Mouse (Mus musculus): ENCODE measurements at regions not wholly inside any gene's neighbourhood (a gene's known extent, or its start where the extent isn't known, plus 50 kb on each side); places are given as distances from the start of the nearest gene placed in this dataset.

GRCm38 (mm10) chr13:40605686-40606404, 132.3 kb downstream of the Tfap2a start:
- Histone ChIP-seq H3K36me3 (no peaks in the 10 kb centered on the region), H3K4me1 (peaks cover 20% of the 10 kb centered on the region), H3K4me2 (replicated peaks) (peak overlapping the region; percentile 68), H3K27ac (replicated peaks) (peak overlapping the region; percentile 80), H3K27me3 (no peaks in the 10 kb centered on the region), H3K9ac (replicated peaks) (peak overlapping the region; percentile 47), H3K4me3 (peak overlapping the region; percentile 40), H3K9me3 (no peaks in the 10 kb centered on the region)
- WGBS, result 47% methylated on average over 16 of the region's 16 CpGs
- ATAC-seq (replicated peaks), result no peak

GRCm38 (mm10) chr13:40574981-40575745, 163.0 kb downstream of the Tfap2a start:
- H3K4me1 ChIP-seq, result no peaks in the 10 kb centered on the region
- no peaks in the 10 kb centered on the region for H3K9me3 ChIP-seq
- H3K4me3 ChIP-seq, result no peak overlapping the region
- no peaks in the 10 kb centered on the region for H3K36me3 ChIP-seq
- H3K4me2 ChIP-seq (replicated peaks), result no peak overlapping the region
- H3K9ac ChIP-seq (replicated peaks), result no peak overlapping the region
- peak; percentile 32; the same call in 1 of the 2 replicates for ATAC-seq (replicated peaks)
- WGBS, result 56% methylated on average over 12 of the region's 12 CpGs
- no peaks in the 10 kb centered on the region for H3K27me3 ChIP-seq
- no peak overlapping the region for H3K27ac ChIP-seq (replicated peaks)

- H3K4me3 ChIP-seq, result no peak overlapping the region
- ATAC-seq (replicated peaks), result no peak
- H3K9me3 ChIP-seq, result no peaks in the 10 kb centered on the region
- no peak overlapping the region for H3K4me2 ChIP-seq (replicated peaks)
- H3K27ac ChIP-seq (replicated peaks), result no peak overlapping the region
- H3K36me3 ChIP-seq, result no peaks in the 10 kb centered on the region
- WGBS, result 49% methylated on average over 5 of the region's 5 CpGs
- no peak overlapping the region for H3K9ac ChIP-seq (replicated peaks)
- no peaks in the 10 kb centered on the region for H3K27me3 ChIP-seq
- no peaks in the 10 kb centered on the region for H3K4me1 ChIP-seq
These were observed 168.7 kb downstream of the Tfap2a start for GRCm38 (mm10) chr13:40569461-40569860.

GRCm38 (mm10) chr13:40567821-40568220, 170.4 kb downstream of the Tfap2a start:
- no peak overlapping the region for H3K27ac ChIP-seq (replicated peaks)
- no peaks in the 10 kb centered on the region for H3K36me3 ChIP-seq
- ATAC-seq (replicated peaks), result no peak
- no peak overlapping the region for H3K4me3 ChIP-seq
- H3K27me3 ChIP-seq, result no peaks in the 10 kb centered on the region
- no peaks in the 10 kb centered on the region for H3K9me3 ChIP-seq
- H3K4me2 ChIP-seq (replicated peaks), result no peak overlapping the region
- H3K9ac ChIP-seq (replicated peaks), result no peak overlapping the region
- WGBS, result 76% methylated on average over 3 of the region's 3 CpGs
- H3K4me1 ChIP-seq, result no peaks in the 10 kb centered on the region

GRCm38 (mm10) chr13:40564351-40564750, 173.8 kb downstream of the Tfap2a start:
- no peaks in the 10 kb centered on the region for H3K4me1 ChIP-seq
- no peak for ATAC-seq (replicated peaks)

GRCm38 (mm10) chr13:40554368-40554767, 183.8 kb downstream of the Tfap2a start:
- no peaks in the 10 kb centered on the region for H3K9me3 ChIP-seq
- H3K36me3 ChIP-seq, result no peaks in the 10 kb centered on the region
- no peak overlapping the region for H3K9ac ChIP-seq (replicated peaks)
- no peak overlapping the region for H3K27ac ChIP-seq (replicated peaks)
- H3K4me3 ChIP-seq, result no peak overlapping the region
- no peaks in the 10 kb centered on the region for H3K4me1 ChIP-seq
- no peak for ATAC-seq (replicated peaks)
- 51% methylated on average over 7 of the region's 7 CpGs for WGBS
- H3K27me3 ChIP-seq, result no peaks in the 10 kb centered on the region
- no peak overlapping the region for H3K4me2 ChIP-seq (replicated peaks)

More at GRCm38 (mm10) chr13:40564351-40564750, 173.8 kb downstream of the Tfap2a start:
- Histone ChIP-seq H3K4me3 (no peak overlapping the region), H3K9me3 (no peaks in the 10 kb centered on the region), H3K36me3 (no peaks in the 10 kb centered on the region), H3K27me3 (no peaks in the 10 kb centered on the region), H3K9ac (replicated peaks) (no peak overlapping the region), H3K27ac (replicated peaks) (no peak overlapping the region), H3K4me2 (replicated peaks) (no peak overlapping the region)

GRCm38 (mm10) chr13:40525501-40525900, 164.3 kb upstream of the Ofcc1 start:
- Histone ChIP-seq H3K36me3 (no peaks in the 10 kb centered on the region), H3K9ac (replicated peaks) (no peak overlapping the region), H3K27ac (replicated peaks) (no peak overlapping the region), H3K9me3 (no peaks in the 10 kb centered on the region), H3K27me3 (no peaks in the 10 kb centered on the region), H3K4me3 (no peak overlapping the region), H3K4me1 (no peaks in the 10 kb centered on the region), H3K4me2 (replicated peaks) (no peak overlapping the region)
- ATAC-seq (replicated peaks), result no peak

GRCm38 (mm10) chr13:40523115-40523514, 161.9 kb upstream of the Ofcc1 start:
- WGBS, result 63% methylated on average over 2 of the region's 2 CpGs
- Histone ChIP-seq H3K4me3 (no peak overlapping the region), H3K9ac (replicated peaks) (no peak overlapping the region), H3K9me3 (no peaks in the 10 kb centered on the region), H3K4me2 (replicated peaks) (no peak overlapping the region), H3K27me3 (no peaks in the 10 kb centered on the region), H3K4me1 (no peaks in the 10 kb centered on the region), H3K27ac (replicated peaks) (no peak overlapping the region), H3K36me3 (no peaks in the 10 kb centered on the region)
- no peak for ATAC-seq (replicated peaks)

- Histone ChIP-seq H3K9me3 (no peaks in the 10 kb centered on the region), H3K36me3 (no peaks in the 10 kb centered on the region), H3K27me3 (no peaks in the 10 kb centered on the region), H3K4me3 (no peak overlapping the region), H3K4me1 (no peaks in the 10 kb centered on the region), H3K27ac (replicated peaks) (no peak overlapping the region), H3K4me2 (replicated peaks) (no peak overlapping the region), H3K9ac (replicated peaks) (no peak overlapping the region)
- WGBS, result 69% methylated on average over 4 of the region's 4 CpGs
- ATAC-seq (replicated peaks), result no peak
These were observed 156.9 kb upstream of the Ofcc1 start for GRCm38 (mm10) chr13:40518180-40518579.

- 50% methylated on average over 1 of the region's 1 CpGs for WGBS
- no peak for ATAC-seq (replicated peaks)
- no peaks in the 10 kb centered on the region for H3K4me1 ChIP-seq
These were observed 148.0 kb upstream of the Ofcc1 start for GRCm38 (mm10) chr13:40509290-40509689.

GRCm38 (mm10) chr13:40480830-40481229, 119.6 kb upstream of the Ofcc1 start:
- Histone ChIP-seq H3K4me1 (peaks cover 7% of the 10 kb centered on the region; the same call in 1 of the 2 replicates), H3K27me3 (no peaks in the 10 kb centered on the region), H3K36me3 (no peaks in the 10 kb centered on the region), H3K9ac (replicated peaks) (no peak overlapping the region), H3K4me2 (replicated peaks) (no peak overlapping the region), H3K4me3 (no peak overlapping the region), H3K27ac (replicated peaks) (0 out of 2 replicates have a peak overlapping the region, but pooled peaks have one; percentile 19), H3K9me3 (no peaks in the 10 kb centered on the region)
- 28% methylated on average over 7 of the region's 7 CpGs for WGBS
- peak; percentile 86 for ATAC-seq (replicated peaks)

More at GRCm38 (mm10) chr13:40509290-40509689, 148.0 kb upstream of the Ofcc1 start:
- Histone ChIP-seq H3K36me3 (no peaks in the 10 kb centered on the region), H3K27ac (replicated peaks) (no peak overlapping the region), H3K27me3 (no peaks in the 10 kb centered on the region), H3K4me2 (replicated peaks) (no peak overlapping the region), H3K4me3 (no peak overlapping the region), H3K9me3 (no peaks in the 10 kb centered on the region), H3K9ac (replicated peaks) (no peak overlapping the region)

GRCm38 (mm10) chr13:40472683-40473082, 111.4 kb upstream of the Ofcc1 start:
- 74% methylated on average over 3 of the region's 3 CpGs for WGBS

More at GRCm38 (mm10) chr13:40472683-40473082, 111.4 kb upstream of the Ofcc1 start:
- no peaks in the 10 kb centered on the region for H3K27me3 ChIP-seq
- H3K4me1 ChIP-seq, result no peaks in the 10 kb centered on the region
- no peak overlapping the region for H3K9ac ChIP-seq (replicated peaks)
- no peaks in the 10 kb centered on the region for H3K9me3 ChIP-seq
- no peak for ATAC-seq (replicated peaks)
- no peak overlapping the region for H3K4me3 ChIP-seq
- no peak overlapping the region for H3K27ac ChIP-seq (replicated peaks)
- no peak overlapping the region for H3K4me2 ChIP-seq (replicated peaks)
- no peaks in the 10 kb centered on the region for H3K36me3 ChIP-seq
